Mouse (Mus musculus) layer of hippocampus, adult 9-10 months (tissue): ENCODE data around the gene Kcnj14.

ENCODE experiments used
- DNase-seq: peaks from one replicate; pipeline ENCODE4 v3.0.0; 2022; ENCODE audit warnings: low spot score

Gene Kcnj14

DNA sequence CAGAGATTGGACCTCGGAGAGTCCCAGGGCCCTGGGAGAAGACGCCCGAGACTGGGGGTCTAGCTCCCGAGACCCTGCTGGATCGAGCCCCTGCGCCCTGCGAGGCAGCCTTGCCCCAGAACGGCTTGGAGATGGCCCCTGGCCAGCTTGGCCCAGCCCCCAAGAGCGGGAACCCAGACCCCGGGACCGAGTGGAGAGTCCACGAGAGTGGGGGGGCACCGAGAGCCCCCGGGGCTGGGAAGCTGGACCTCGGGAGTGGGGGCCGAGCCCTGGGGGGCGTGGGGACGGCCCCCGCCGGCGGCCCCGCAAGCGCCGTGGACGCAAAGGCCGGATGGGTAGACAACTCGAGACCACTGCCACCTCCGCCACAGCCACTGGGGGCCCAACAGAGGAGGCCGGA lies 29.6 kb downstream of the Kcnj14 start:
- DNase-seq: no peak

- DNase-seq: no peak
Observed at GRCm38 (mm10) chr7:45793969-45794585, 30.5 kb downstream of the Kcnj14 start.

DNA sequence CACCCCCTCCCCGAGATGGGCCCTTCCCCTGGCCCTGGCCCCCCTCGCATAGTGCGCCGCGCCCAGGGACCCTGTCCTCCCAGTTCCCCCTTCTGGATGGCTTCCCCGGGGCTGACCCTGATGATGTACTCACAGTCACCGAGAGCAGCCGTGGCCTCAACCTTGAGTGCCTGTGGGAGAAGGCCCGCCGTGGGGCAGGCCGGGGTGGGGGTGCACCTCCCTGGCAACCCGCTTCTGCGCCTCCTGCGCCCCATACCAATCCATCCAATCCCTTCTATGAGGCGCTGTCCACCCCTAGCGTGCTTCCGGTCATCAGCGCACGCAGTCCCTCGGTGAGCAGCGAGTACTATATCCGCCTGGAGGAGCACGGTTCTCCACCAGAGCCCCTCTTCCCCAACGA lies 31.3 kb downstream of the Kcnj14 start:
- DNase-seq: no peak

GRCm38 (mm10) chr7:45791756-45792490 lies 32.7 kb downstream of the Kcnj14 start:
- no peak for DNase-seq

GRCm38 (mm10) chr7:45790721-45791120 lies 33.9 kb downstream of the Kcnj14 start:
- DNase-seq: no peak

DNA sequence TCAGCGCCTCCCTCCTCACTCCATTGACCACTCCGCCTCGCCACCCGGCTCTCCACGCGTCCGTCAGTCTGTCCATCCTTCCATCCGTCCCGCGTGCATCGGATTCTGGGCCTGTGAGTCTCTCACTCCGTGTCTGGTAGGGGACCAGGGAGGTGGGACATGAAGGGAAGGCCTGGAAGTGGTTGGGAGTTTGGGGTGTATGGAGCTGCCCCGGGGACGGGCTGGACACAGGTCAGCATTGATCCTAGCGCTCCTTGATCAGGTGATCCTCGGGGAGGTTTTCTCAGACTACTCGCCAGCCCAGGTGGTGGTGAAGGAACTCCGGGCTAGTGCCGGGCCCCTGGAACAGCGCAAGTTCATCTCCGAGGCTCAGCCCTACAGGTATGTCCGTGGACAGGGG lies 36.9 kb downstream of the Kcnj14 start:
- no peak for DNase-seq

DNA sequence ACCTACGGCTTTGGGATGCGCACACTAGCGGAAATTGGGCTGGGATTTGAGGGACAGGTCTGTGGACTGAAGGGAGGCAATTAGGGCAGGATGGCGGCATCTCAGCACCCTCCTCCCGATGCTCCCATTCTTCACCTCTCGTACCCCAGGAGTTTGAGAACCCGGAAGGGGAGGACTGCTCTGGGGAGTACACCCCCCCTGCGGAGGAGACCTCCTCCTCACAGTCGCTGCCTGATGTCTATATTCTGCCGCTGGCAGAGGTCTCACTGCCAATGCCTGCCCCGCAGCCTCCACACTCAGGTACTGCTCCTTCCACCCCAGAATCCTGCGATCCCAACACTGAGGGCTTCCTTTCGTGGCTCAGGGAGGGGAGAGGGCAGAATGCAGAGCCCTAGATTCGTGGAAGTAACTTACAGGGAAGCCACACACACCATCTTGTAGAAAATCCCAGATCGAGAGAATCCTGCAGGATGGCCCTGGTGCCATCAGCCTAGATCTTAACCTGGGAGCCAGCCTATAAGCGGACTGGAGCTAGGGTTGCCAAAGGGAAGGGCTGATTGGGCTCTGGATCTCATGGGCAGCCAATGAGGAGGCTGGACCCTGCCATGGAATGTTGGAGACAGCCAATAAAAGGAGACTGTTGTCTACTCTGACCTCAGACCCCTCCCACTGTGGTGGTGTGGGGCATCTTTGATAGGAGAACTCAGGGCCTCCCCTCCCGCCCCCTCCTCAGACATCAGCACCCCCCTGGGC lies 37.7 kb downstream of the Kcnj14 start:
- DNase-seq: no peak

GRCm38 (mm10) chr7:45786136-45786578 lies 38.4 kb downstream of the Kcnj14 start:
- no peak for DNase-seq

DNA sequence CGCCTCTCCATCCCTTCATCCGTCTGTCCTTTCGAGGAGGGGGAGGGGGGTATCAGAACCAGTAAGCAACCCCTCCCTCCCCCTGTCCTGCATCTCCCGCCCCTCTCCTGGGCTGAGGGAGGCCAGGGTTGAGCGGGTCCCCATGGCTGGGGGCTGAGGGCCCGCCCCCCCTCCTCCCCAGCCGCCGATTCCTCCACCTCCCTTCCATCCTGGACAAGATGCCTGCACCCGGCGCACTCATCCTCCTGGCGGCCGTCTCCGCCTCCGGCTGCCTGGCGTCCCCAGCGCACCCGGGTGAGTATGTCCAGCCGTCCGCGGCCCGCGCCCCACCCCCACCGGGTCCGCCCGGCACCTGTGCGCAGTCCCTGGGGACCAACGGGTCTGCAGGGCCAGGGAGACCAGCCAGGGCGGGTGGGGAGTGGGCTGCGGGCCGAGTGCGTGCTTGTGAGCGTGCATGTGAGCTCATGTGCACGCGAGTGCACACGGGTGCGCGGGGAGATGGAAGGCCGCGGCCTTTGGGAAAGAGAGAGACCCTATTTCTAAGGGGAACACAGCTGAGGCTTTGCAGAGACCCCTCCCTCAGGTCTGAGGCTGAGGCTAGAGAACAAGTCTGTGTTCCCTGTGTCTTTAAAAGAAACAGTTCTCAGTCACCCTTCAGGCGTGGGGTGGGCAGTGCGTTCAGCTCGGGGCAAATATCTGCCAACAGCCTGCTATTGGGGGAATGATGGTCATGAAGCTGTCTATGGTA lies 39.0 kb downstream of the Kcnj14 start:
- no peak for DNase-seq

DNA sequence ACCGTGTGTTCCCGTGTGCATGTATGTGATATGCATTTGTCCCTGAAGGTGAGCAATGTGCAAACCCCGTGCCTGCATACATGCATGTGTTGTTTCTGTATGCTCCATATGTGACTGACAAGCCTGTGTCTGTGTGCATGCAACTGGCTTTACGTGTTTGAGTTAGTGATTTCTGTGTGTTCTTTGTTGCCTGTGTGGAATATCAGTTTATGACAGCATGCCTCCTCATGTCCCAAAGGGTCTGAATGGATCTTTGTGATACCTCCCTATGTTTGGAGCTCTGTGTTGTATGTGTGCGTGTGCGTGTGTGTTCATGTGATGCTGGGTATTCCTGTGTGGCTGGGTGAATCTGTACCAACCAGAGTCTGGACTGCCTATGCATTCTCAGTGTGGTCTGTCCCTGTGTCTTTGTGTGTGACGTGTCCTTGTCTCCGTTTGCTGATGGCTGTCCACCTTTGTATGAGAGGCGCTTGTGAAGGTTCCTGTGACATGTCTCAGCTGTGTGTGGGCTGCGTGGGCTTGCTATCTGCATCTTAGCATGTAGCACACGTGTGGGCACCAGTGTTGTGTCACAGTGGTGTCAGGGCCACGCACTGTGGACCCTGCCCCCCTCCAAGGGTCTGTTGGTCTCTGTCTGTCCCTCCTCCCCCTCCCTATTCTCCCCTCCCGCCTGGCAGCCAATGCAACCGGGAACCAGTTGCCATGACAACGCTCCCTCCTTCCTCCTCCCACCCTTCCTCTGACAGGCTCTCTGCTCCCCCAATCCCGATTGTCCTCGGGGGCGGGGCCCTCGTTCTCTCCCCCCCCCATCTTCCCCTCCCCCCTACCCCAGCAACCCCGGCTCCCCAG lies 39.8 kb downstream of the Kcnj14 start, which contains the start of gene Sult2b1:
Gene Sult2b1, minus strand, starts transcription at position 146 of the 849 bp plus-strand sequence.
- DNase-seq: peak; percentile 84

DNA sequence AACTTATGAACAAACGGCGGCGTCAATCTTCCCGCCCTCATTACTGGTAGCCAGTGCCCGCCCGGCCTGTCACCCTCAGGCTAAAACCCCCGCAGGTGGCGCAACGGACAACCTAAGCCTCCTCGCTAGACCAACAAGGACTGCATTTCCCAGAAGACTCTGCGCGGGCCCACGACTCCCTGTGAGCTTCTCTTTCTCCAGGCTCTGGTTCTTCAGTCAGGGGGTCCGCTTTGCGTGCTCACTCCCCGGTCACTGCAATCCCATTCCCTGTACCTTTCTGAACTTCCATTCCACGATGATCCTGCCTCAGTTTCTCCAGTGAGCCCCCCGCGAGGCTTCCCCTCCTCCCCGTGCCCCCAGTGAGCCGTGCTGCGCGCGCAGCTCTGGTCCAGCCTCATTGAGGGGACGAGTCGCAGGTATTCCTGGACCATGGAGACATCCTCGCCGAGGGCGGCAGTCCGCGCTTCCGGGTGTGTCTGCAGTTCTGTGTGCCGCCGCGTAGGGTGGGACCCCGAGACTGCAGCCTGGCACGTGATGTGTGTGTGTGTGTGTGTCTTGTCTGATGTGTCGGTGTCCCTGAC lies 41.0 kb downstream of the Kcnj14 start, which contains the start of gene Lmtk3:
Gene Lmtk3, plus strand, starts transcription at position 228 of the 581 bp plus-strand sequence.
- no peak for DNase-seq

- no peak for DNase-seq
Observed at GRCm38 (mm10) chr7:45782271-45782670, 42.3 kb downstream of the Kcnj14 start.

- no peak for DNase-seq
Observed at GRCm38 (mm10) chr7:45779081-45779641, 45.4 kb downstream of the Kcnj14 start.

GRCm38 (mm10) chr7:45775237-45775636 lies 49.3 kb downstream of the Kcnj14 start:
- no peak for DNase-seq

GRCm38 (mm10) chr7:45771101-45771500 lies 53.5 kb downstream of the Kcnj14 start:
- DNase-seq: no peak

GRCm38 (mm10) chr7:45770427-45771082 lies 54.0 kb downstream of the Kcnj14 start:
- DNase-seq: no peak

DNA sequence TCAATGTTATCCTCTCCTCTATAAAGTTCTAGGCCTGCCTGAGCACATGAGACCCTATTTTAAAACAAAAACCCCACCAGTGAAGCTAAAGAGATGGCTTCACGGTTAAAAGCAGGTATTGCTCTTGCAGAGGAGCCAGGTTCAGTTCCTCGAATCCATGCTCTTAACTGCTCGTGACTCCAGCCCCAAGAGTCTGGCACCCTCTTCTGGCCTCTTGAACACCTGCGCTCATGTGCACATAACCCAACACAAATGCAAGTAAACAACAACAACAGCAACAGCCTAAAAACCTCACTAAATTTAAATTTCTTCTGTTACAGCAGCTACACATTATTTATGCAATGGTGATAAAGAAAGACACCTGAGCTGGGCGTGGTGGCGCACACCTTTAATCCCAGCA lies 57.1 kb downstream of the Kcnj14 start:
- no peak for DNase-seq

DNA sequence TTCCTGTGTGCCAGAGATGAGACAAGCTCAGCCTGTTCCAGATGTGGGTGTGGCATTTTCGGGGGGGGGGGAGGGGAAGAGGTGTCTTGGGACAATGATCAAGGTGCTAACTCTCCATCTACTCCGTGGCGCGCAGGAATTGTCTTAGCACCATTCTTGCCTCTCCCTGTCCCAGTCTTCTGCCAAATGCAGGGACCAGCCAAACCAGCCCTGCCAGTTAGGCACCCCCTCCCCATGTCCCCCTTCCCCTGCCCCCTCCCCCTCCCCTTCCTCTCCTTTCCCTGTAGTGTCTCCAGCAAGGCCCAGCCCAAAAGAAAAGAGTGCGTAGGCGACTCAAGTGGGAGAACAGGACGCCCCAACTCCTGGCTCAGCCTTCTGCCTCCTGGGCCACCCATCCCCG lies 57.8 kb downstream of the Kcnj14 start:
- DNase-seq: no peak
